Mouse (Mus musculus): ENCODE results near the gene Serac1.

Gene Serac1

DNA sequence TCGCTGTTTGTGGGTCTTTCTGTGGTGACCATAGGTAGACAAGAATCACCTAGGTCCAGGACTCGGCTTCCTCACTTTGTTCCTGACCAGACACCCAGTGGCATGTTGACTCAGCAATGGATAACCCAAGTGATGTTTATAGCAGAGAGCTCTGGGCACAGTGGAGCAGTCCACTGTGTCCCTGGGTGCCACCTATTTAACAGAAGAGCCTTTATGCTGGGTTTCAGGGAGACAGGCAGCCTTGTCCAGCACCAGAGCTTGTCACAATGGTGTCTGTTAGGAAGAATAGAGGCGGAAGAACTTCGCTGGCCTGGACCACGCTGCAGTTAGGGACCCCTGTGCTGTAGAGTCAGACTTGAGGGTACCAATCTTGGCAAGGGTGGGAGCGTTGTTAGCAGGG, 77.0 kb downstream of the Serac1 start:
- DNase-seq, result no peak

DNA sequence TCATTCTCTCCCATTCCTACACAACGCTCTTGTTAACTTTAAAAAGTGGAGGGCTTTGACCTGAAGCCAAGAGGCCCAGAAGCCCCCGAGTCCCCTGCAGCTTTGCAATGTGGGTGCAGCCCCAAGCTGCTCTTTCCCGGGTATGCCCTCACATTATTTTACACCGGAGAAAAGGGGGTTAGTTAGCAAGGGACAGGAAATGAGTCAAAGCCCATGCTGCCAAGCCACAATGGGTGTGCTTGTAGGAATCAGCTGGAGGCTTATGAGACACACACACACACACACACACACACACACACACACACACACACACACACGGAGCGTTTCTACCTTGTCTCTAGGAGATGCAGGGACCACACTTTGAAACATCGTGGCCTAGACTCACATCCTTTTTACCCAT, 77.7 kb downstream of the Serac1 start:
- no peak for DNase-seq

GRCm38 (mm10) chr17:6001389-6001788, 78.2 kb downstream of the Serac1 start:
- DNase-seq, result no peak

- DNase-seq, result no peak
Measured at GRCm38 (mm10) chr17:6000864-6001319, 78.6 kb downstream of the Serac1 start.

DNA sequence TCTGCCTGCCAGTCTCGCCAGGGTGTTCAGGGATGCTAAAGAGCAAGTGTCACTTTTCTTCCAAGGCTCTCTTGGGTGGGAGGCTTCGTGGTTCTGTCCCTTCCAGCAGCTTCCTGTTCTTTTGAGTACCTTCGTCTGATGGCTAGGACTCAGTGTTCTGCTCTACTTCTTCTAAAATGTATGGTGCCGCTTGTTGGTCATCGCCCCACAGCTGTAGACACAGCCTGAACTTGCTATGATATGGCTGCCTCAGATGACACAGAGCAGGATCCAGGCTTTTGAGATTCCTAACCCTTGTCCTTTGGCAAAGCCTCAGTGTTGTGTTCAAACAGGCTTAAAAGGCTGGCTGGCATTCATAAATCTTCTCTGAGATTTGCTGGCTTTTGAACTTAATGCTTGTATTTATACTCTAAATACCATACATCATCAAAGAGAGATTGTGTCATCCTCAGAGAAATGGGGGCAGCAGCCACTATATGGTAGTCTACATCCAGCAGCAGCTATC, 80.5 kb downstream of the Serac1 start:
- DNase-seq, result no peak

DNA sequence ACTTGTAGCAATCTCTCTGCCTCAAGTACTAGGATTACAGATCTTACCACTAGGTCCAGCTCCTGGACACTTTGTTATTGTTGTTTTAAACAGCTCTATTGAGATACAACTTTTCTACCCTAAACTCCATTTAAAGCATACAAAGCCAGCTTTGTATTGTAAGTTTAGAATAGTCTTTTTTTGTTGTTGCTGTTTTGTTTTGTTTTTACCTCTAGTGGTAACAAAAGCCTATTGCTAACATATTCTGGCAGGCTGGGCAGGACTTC, 81.4 kb downstream of the Serac1 start:
- DNase-seq, result no peak

DNA sequence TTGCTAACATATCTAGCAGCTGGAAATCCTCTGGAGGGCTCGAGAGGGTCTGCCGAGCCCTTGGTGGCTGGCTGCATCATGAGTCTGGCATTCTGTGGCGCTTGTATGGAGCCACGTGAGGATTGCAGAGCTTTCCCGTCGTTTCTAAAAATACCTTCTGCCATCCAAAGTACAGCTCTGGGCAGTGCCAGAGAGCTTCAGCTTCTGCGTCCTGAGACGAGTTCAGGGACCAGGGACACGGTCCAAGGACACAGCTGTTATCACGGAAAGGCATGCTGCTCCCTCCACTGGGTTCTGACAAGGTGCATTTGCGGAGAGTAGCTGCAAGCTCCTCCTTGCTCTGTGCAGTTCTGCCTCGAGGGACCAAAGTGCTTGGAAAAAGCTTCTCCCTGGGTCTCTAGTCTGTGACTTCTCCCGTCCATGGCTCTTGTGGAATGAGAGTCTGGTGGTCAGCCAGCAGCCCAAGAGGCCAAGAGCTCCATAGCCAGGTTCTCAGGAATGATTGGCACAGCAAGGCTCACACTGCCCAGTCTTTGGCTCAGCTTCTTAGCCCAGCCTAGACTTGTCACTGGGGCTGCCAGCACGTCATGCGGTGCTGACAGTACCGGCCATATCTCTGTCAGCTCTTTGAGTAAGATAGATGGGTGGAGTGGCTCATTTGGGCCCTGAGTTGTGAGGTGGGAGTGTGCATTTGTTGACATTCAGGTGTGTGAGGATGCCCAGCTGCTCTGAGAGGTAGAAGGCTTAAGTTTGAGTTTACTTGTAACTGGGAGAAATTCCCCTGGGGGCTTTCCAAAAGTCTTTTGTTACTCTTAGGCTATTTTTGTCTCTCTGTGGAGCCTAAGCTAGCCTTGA, 81.9 kb downstream of the Serac1 start:
- no peak for DNase-seq

- no peak for DNase-seq
Measured at GRCm38 (mm10) chr17:5996589-5996988, 83.0 kb downstream of the Serac1 start.

DNA sequence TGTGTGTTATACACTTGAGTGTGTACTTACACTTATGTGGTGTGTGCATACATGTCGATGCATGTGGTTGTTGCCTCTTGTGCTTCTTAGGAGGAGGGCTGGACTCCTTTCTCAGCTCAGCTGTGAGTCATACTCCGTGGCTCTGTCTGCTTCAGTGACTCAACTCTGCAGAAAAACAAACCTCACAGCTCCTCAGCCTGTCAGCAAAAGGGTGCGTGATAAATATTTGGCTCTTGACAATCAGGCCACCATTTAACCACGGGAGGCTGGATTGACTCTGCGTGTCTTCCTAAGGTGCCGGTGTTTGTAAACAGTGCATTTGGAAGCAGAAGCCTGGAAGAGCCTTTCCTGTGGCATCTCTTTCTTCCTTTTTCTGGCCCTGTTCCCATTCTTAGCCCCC, 84.9 kb downstream of the Serac1 start:
- no peak for DNase-seq

GRCm38 (mm10) chr17:5993581-5994260, 85.8 kb downstream of the Serac1 start:
- no peak for DNase-seq

- no peak for DNase-seq
Measured at GRCm38 (mm10) chr17:5992866-5993580, 86.5 kb downstream of the Serac1 start.

Data from kidney, postnatal 14 days (tissue).